Mouse (Mus musculus): ENCODE data around the gene Fam168a.

DNA sequence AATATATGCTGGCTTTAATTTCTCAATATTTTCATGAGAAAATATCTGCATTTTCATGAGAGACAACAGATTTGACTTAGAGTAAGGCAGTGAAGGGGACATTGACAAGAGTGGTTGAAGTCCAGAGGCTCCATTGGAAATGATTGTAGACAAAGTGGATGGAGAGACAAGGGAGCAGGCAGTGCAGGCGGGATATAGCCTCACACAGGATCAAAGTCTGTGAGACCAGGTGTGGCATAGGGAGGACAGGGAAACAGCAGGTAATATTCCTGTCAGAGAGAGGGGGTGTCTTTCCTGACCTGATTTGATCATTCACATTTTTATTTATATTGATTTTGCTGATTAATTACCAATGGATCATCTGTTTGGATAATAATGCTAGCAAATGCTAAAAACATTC is 69.4 kb downstream of the Fam168a start:
- no peak for TF ChIP-seq CTCF (IDR thresholded peaks at IDR 0.05; ENCODE audit: low read depth)
- no peak for TF ChIP-seq EP300 (optimal IDR thresholded peaks at IDR 0.05)
